Mouse (Mus musculus): ENCODE measurements around the gene C9orf72. TPM values are rescaled to one million over a fixed set of nuclear protein-coding genes. Genes with fewer than 3 reads are reported as not detected.

C9orf72 gene
- 0.25 and 0.53 TPM in 2 replicates for polyA plus RNA-seq (2012; ENCODE audit: low replicate concordance)

GRCm38 (mm10) chr4:35225734-35226495 is at the start of gene C9orf72:
TSS of gene C9orf72 (minus strand) at chr4:35226175.

DNA sequence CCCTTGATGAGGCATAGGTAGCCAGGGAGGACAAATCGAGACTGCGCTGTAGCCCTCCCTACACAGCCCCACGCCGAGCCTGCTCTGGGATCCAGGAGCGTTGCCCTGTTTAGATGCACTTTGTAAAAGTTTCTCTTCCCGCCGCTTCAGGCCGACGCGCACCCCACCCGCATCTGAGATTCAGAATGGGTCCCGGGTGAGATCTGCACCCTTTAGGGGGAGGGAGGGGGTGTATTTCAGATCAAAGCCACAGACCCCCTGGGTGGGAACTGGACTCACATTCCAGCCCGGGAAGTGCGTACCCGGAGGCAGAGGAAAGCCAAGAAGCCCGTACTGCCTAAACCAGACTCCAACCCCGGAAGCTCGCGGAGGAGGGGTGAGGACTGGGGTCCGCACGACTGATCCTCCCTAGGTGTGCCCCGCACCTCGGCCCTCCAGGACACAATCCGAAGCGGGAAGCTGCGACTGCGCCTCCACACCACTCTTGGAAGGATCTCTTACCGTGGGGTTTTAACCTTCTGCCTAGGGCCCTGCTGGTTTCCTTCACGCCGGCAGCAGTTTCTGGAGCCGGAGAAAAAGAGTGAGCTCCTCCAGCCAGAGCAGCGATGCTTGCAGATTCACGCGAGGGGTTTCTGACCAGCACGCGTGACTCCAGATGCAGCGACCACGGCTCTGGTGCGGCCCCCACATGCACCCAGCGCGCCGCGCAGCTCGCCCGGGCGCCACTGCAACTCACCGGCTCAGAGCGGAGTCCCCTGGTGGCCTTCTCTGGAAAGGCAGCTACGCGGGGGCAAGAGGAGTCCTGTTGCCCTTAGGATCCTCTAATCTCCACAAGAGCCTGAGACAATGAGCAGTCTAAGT is 69.0 kb downstream of the C9orf72 start, which contains the start of gene Mob3b:
Gene Mob3b, minus strand, starts transcription at position 734 of the 861 bp plus-strand sequence.

DNA sequence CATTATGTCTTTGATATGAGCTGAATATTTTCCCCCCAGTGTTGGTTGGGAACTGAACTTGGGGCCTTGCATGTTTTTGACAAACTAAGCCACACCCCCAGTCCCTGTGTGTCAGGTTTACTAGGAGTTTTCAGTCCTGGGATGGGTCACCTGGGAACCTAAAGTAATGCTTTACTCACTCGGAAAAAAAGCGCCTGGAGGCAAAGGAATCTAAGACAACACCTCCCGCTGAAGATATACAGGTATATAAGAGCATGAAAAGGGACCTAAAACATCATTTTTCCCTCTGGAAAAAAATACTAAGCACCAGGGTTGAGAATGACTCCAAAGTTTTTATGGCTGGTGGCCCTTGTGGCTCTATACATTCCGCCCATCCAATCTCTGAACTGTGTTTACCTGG is 74.2 kb downstream of the C9orf72 start, which contains the start of gene Ifnk:
Gene Ifnk, plus strand, starts transcription at position 301 of the 400 bp plus-strand sequence.

Other genes starting within 250 kb of the C9orf72 start
- gene Ifnk, start 74.1 kb downstream of the C9orf72 start, polyA plus RNA-seq (2012; ENCODE audit: low replicate concordance) = not detected in 2 replicates
- 3.1 and 4.2 TPM in 2 replicates for gene Mob3b, start 68.7 kb downstream of the C9orf72 start, polyA plus RNA-seq (2012; ENCODE audit: low replicate concordance)